Mouse (Mus musculus) forebrain, postnatal 0 days (tissue): ENCODE data around the gene Tcf23. TPM values are rescaled to one million over a fixed set of nuclear protein-coding genes. Genes with fewer than 3 reads are reported as not detected.

Experiments
- ATAC-seq: fragments of 200-750 bp; cut with Nextera tagmentation; 2 replicates; pipeline ENCODE4 v1.8.0; 2017; ENCODE audit warnings: mild to moderate bottlenecking, moderate library complexity
- DNase-seq: peaks from one replicate; pipeline ENCODE4 v3.0.0-alpha.2; 2015
- H3K27ac ChIP-seq: fragments of 300-500 bp; sonication (generic); 2 replicates; pipeline ENCODE4 v1.5.1; 2014; ENCODE audit warnings: low read depth, mild to moderate bottlenecking, antibody characterized with exemption, low read length, moderate library complexity, mixed read lengths
- H3K27me3 ChIP-seq: fragments of 300-500 bp; sonication (generic); 2 replicates; pipeline ENCODE4 v1.6.1; 2014; ENCODE audit warnings: mild to moderate bottlenecking, low read length, mixed read lengths; ENCODE audit not compliant: insufficient read depth
- H3K36me3 ChIP-seq: fragments of 300-500 bp; sonication (generic); 2 replicates; pipeline ENCODE4 v1.6.1; 2014; ENCODE audit warnings: mild to moderate bottlenecking, moderate library complexity; ENCODE audit not compliant: insufficient read depth
- H3K4me1 ChIP-seq: fragments of 300-500 bp; sonication (generic); 2 replicates; pipeline ENCODE4 v1.6.1; 2014; ENCODE audit warnings: antibody characterized with exemption; ENCODE audit not compliant: insufficient read depth
- H3K4me2 ChIP-seq: fragments of 300-500 bp; sonication (generic); 2 replicates; pipeline ENCODE4 v1.6.1; 2014; ENCODE audit warnings: low read depth, mild to moderate bottlenecking, moderate library complexity
- H3K4me3 ChIP-seq: fragments of 300-500 bp; sonication (generic); 2 replicates; pipeline ENCODE4 v1.5.1; 2014; ENCODE audit warnings: low read depth, low read length, mixed read lengths
- H3K9ac ChIP-seq: fragments of 300-500 bp; sonication (generic); 2 replicates; pipeline ENCODE4 v1.6.1; 2014; ENCODE audit warnings: mild to moderate bottlenecking
- H3K9me3 ChIP-seq: fragments of 300-500 bp; sonication (generic); 2 replicates; pipeline ENCODE4 v1.6.1; 2016; ENCODE audit warnings: low read length
- CTCF ChIP-seq: sonication (generic); IDR thresholded peaks from 2 replicates; pipeline ENCODE4 v1.5.1; 2016; ENCODE audit warnings: antibody characterized with exemption, control low read depth, low read depth
- WGBS: fragments of 180-500 bp; shearing (Covaris S2); extraction: QIAGEN DNeasy Blood & Tissue Kit; methylation state at CpG from one replicate; pipeline ENCODE4 v1.1.7; 2014; 5-methylcytosine and 5-hydroxymethylcytosine counted together
- polyA plus RNA-seq: library from polyadenylated mRNA; unstranded; fragments of >200 nt; fragmentation: Nextera tagmentation; extraction: Ambion mirVana; gene quantifications from 2 replicates; pipeline ENCODE4 v1.2.1, GENCODE M21; 2015
- total RNA-seq: library from RNA; depleted of rRNA; stranded (reverse); fragments of >200 nt; gene quantifications from 2 replicates; pipeline ENCODE4 v1.2.3, GENCODE M21; 2014

Tcf23 gene
- total and polyA plus RNA-seq, 2 experiments from 2014 or later, result not detected

DNA sequence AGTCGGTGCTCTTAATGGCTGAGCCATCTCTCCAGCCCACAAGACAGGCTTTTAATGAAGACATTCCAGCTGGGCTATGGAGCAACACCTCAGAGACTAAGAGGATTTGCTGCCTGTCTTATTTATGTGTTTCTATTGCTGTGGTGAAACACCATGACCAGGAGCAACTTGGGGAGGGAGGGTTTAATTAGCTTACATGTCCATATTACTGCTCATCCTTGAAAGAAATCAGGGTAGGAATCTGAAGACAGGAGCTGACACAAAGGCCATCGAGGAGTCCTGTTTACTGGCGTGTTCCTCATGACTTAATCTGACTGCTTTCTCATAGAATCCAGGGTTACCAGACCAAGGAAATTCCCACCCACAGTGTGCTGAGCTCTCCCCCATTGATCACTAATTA, 4.5 kb upstream of the Tcf23 start:
- Histone ChIP-seq H3K27ac (no peak overlapping the region), H3K4me3 (no peak overlapping the region), H3K4me1 (peaks cover 5% of the 10 kb centered on the region; the same call in 1 of the 2 replicates), H3K9me3 (no peaks in the 10 kb centered on the region), H3K9ac (no peak overlapping the region), H3K36me3 (no peaks in the 10 kb centered on the region), H3K27me3 (no peaks in the 10 kb centered on the region), H3K4me2 (no peak overlapping the region)
- no peak for DNase-seq
- ATAC-seq, result no peak
- no peak for TF ChIP-seq CTCF
- 62% methylated on average over 3 of the region's 3 CpGs for WGBS

DNA sequence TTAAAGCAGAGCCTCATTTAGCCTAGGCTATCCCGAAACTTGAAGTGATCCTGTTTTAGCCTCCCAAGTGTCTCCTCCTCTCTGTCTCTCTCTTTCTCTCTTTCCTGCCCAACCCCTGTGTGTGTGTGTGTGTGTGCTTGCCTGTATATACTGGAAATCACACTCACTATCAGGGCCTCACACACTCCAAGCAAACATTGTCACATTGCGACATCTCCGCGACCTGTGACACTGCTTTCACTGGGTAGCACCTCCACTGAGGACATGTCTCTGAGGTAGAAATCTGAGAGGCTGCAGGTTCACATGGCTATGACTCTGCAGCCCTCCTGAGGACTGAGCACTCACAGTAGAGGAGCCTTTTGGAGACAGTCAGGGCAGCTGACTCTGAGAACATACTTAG, 2.3 kb upstream of the Tcf23 start:
- WGBS, result 89% methylated on average over 4 of the region's 4 CpGs
- no peak overlapping the region for H3K4me2 ChIP-seq
- no peaks in the 10 kb centered on the region for H3K9me3 ChIP-seq
- no peaks in the 10 kb centered on the region for H3K36me3 ChIP-seq
- H3K4me3 ChIP-seq, result no peak overlapping the region
- H3K4me1 ChIP-seq, result no peaks in the 10 kb centered on the region
- no peak for DNase-seq
- no peak overlapping the region for H3K9ac ChIP-seq
- no peak for ATAC-seq
- no peak overlapping the region for H3K27ac ChIP-seq
- H3K27me3 ChIP-seq, result no peaks in the 10 kb centered on the region
- no peak for TF ChIP-seq CTCF

DNA sequence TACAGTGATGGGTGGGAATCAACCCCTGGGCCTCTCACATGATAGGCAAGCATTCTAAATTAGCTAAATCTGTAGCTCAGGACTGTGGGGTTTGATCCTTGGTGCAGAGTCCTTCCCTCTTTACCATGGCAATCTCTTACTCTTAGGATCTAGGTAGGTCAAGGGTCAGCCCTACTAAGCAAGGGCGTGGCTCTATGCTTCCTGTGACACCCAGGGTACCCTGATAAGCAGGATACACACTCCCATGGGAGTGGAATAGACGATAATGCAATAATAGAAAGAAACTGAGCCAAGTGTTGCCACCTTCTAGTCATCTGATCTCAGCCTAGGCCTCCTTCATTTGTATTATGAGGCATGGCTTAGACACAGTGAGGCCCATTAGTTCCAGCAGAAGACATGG, 978 bp downstream of the Tcf23 start:
- Histone ChIP-seq H3K9ac (no peak overlapping the region), H3K9me3 (no peaks in the 10 kb centered on the region), H3K27ac (no peak overlapping the region), H3K4me3 (no peak overlapping the region), H3K36me3 (no peaks in the 10 kb centered on the region), H3K27me3 (no peaks in the 10 kb centered on the region), H3K4me2 (no peak overlapping the region), H3K4me1 (no peaks in the 10 kb centered on the region)
- 72% methylated on average over 2 of the region's 2 CpGs for WGBS
- no peak for TF ChIP-seq CTCF
- DNase-seq, result no peak
- no peak for ATAC-seq

DNA sequence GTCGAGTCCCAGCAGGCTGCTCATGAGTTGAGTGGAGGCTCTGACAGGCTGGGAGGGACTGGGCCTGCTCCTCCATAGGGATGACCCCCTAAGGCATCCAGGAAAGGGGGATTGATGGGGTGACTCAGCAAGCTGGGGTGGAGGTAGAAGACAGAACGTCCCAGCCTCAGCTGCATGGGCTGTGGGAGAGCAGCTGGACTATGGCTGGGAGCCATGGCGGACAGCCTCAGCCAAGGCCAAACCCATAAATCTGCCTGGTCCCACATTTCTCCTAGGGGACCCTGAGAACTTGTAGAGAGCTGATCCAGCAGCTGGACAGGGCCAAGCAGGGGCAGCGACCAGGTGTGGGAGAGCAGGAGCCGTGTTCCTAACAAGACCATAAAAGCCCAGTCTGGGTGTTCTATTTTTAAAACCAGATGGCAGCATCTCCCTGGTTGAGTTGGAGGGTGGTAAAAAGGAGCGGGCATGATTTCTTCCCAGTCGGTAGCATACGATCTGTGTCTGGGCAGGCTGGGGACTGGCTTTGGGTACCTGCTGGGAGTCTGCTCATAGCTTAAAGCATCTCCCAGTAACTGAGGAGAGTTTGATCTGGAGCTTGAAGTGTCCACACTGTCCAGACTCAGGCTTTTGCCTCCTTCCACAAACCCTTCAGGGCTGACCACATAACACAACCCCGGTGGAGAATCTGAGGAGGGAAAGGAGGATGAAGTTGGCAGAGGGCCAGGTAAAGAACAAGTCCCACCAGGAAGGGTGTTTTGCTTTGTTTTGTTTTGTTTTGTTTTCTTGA, 6.6 kb downstream of the Tcf23 start:
- Histone ChIP-seq H3K9ac (no peak overlapping the region), H3K36me3 (no peaks in the 10 kb centered on the region), H3K27ac (no peak overlapping the region), H3K4me1 (no peaks in the 10 kb centered on the region), H3K27me3 (no peaks in the 10 kb centered on the region), H3K9me3 (no peaks in the 10 kb centered on the region), H3K4me3 (no peak overlapping the region), H3K4me2 (no peak overlapping the region)
- ATAC-seq (no peak), DNase-seq (no peak)
- TF ChIP-seq CTCF, result no peak
- 67% methylated on average over 9 of the region's 9 CpGs for WGBS

DNA sequence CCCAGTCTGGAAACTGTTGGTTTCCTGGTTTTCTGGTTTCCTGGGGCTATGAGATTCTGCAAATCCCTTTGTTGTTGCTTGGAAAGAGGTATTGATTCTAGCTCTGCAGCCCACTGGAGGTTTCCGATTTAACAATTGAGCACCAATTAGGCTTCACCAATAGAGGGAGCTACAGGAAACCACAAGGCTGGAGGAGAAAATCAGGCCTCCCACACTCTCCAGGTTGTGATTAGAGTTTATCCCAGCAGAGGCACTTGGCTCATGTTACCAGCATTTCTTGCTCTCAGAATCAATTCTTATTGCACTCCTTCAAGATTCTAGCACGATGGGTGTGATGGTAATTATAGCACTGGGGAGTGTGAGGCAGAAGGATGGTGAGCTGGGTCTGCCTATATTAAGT, 13.9 kb downstream of the Tcf23 start:
- Histone ChIP-seq H3K36me3 (no peaks in the 10 kb centered on the region), H3K4me1 (no peaks in the 10 kb centered on the region), H3K27ac (0 out of 2 replicates have a peak overlapping the region, but pooled peaks have one; percentile 5), H3K4me2 (no peak overlapping the region), H3K9ac (no peak overlapping the region), H3K27me3 (no peaks in the 10 kb centered on the region), H3K4me3 (no peak overlapping the region), H3K9me3 (no peaks in the 10 kb centered on the region)
- DNase-seq (peak; percentile 62), ATAC-seq (peak; percentile 48)
- TF ChIP-seq CTCF, result peak; percentile 68
- 13% methylated on average over 2 of the region's 2 CpGs for WGBS

DNA sequence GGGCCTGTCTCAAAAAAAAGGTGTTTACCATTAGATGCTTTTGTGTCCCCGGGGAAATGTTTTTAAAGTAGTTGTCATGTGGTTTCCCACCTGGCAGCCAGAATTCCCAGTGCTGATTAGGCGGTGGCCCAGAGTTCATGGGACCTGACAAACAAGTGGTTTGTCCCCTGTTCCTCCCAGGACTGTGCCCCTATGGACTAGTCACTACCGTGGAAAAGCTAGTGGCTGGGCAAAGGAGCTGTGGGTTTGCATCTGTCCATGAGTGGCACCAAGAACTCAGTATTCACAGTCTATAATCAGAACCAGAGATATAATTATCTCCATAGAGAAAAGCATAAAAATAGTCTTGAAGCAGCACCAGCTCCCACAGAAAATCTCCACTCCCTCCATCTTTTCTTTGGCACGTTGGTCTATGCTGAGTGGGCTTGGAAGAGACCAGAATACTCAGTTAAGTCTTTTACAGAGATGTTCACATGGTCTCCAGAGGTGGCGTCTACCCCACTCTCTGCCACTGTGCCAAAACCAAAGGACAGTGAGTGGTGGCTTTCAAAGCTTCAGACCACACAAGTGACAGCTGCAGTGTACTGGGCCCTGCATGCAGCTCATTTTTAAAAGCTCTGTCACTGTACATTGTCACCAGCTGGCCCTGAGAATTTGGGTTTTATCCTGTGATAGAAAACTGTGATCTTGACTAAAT, 24.7 kb downstream of the Tcf23 start:
- WGBS, result 71% methylated on average over 5 of the region's 5 CpGs
- Histone ChIP-seq H3K36me3 (no peaks in the 10 kb centered on the region), H3K4me2 (no peak overlapping the region), H3K4me3 (no peak overlapping the region), H3K9ac (no peak overlapping the region), H3K27ac (no peak overlapping the region), H3K4me1 (no peaks in the 10 kb centered on the region), H3K27me3 (no peaks in the 10 kb centered on the region), H3K9me3 (no peaks in the 10 kb centered on the region)
- TF ChIP-seq CTCF, result 0 out of 2 replicates have a peak, but pooled peaks have one; percentile 6
- ATAC-seq (0 out of 2 replicates have a peak, but pooled peaks have one; percentile 25), DNase-seq (no peak)

DNA sequence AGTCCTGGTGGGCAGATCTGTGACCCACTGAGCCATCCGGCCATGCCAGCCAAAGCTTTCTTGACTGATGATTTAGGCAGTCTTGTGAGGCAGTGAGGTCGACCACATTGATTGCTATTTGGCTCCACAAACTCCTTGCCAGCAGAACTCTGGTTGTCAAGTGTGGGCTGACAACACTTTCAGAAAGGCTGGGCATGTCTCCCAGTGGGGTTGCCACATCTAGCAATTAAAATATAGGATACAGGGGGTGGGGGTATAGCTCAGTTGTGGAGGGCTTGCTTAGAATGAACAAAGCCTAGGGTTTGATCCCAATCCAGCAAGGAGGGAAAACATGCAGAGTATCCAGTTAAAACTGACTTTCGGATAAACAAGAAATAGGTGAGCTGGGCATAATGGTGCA, 25.6 kb downstream of the Tcf23 start:
- no peaks in the 10 kb centered on the region for H3K9me3 ChIP-seq
- TF ChIP-seq CTCF, result no peak
- no peaks in the 10 kb centered on the region for H3K36me3 ChIP-seq
- H3K4me2 ChIP-seq, result no peak overlapping the region
- ATAC-seq, result peak; percentile 58; the same call in 1 of the 2 replicates
- H3K27ac ChIP-seq, result no peak overlapping the region
- H3K4me3 ChIP-seq, result no peak overlapping the region
- 63% methylated on average over 3 of the region's 3 CpGs for WGBS
- no peaks in the 10 kb centered on the region for H3K27me3 ChIP-seq
- H3K9ac ChIP-seq, result no peak overlapping the region
- H3K4me1 ChIP-seq, result no peaks in the 10 kb centered on the region
- no peak for DNase-seq
